Mouse (Mus musculus) kidney, postnatal 0 days (tissue): ENCODE measurements at regions not wholly inside any gene's neighbourhood (a gene's known extent, or its start where the extent isn't known, plus 50 kb on each side); places are given as distances from the start of the nearest gene placed in this dataset.

ENCODE experiments used
- ATAC-seq: fragments of 200-750 bp; cut with Nextera tagmentation; replicated peaks from 2 replicates; pipeline ENCODE4 v1.8.0; 2017; ENCODE audit warnings: low read depth, moderate number of reproducible peaks, moderate TSS enrichment, moderate library complexity; ENCODE audit not compliant: low FRiP score
- DNase-seq: peaks from one replicate; pipeline ENCODE4 v3.0.0-alpha.2; 2016; ENCODE audit warnings: low spot score
- H3K27ac ChIP-seq: fragments of 300-500 bp; sonication (generic); 2 replicates; pipeline ENCODE4 v1.5.1; 2014; ENCODE audit warnings: mild to moderate bottlenecking
- H3K27me3 ChIP-seq: fragments of 300-500 bp; sonication (generic); 2 replicates; pipeline ENCODE4 v1.6.1; 2014; ENCODE audit warnings: low read length, mixed read lengths; ENCODE audit not compliant: insufficient read depth
- H3K36me3 ChIP-seq: fragments of 300-500 bp; sonication (generic); 2 replicates; pipeline ENCODE4 v1.6.1; 2014; ENCODE audit warnings: low read length, mixed read lengths; ENCODE audit not compliant: insufficient read depth
- H3K4me1 ChIP-seq: fragments of 300-500 bp; sonication (generic); replicated peaks from 2 replicates; pipeline ENCODE4 v1.6.1; 2014; ENCODE audit warnings: antibody characterized with exemption, low read length, mixed read lengths; ENCODE audit not compliant: insufficient read depth
- H3K4me2 ChIP-seq: fragments of 300-500 bp; sonication (generic); 2 replicates; pipeline ENCODE4 v1.6.1; 2014; ENCODE audit warnings: mild to moderate bottlenecking, low read length, moderate library complexity, mixed read lengths
- H3K4me3 ChIP-seq: fragments of 300-500 bp; sonication (generic); replicated peaks from 2 replicates; pipeline ENCODE4 v1.5.1; 2014; ENCODE audit warnings: low read depth, low read length
- H3K9ac ChIP-seq: fragments of 300-500 bp; sonication (generic); 2 replicates; pipeline ENCODE4 v1.6.1; 2014; ENCODE audit warnings: low read depth, low read length
- H3K9me3 ChIP-seq: fragments of 300-500 bp; sonication (generic); replicated peaks from 2 replicates; pipeline ENCODE4 v1.6.1; 2016; ENCODE audit warnings: low read length, inconsistent platforms, mixed read lengths
- CTCF ChIP-seq: IDR thresholded peaks from 2 replicates; pipeline ENCODE4 v1.5.1; 2016; ENCODE audit warnings: antibody characterized with exemption, low read depth, mild to moderate bottlenecking, moderate library complexity
- WGBS: fragments of 180-500 bp; shearing (Covaris S2); extraction: QIAGEN DNeasy Blood & Tissue Kit; methylation state at CpG from one replicate; pipeline ENCODE4 v1.1.7; 2014; 5-methylcytosine and 5-hydroxymethylcytosine counted together

GRCm38 (mm10) chr16:24341736-24342135 lies 51.6 kb upstream of the Lpp start:
- no peak for TF ChIP-seq CTCF
- Histone ChIP-seq H3K9me3 (no peaks in the 10 kb centered on the region), H3K9ac (no peak overlapping the region), H3K27ac (no peak overlapping the region), H3K36me3 (no peaks in the 10 kb centered on the region), H3K27me3 (no peaks in the 10 kb centered on the region), H3K4me3 (no peak overlapping the region), H3K4me2 (no peak overlapping the region), H3K4me1 (no peaks in the 10 kb centered on the region)
- DNase-seq = no peak
- 83% methylated on average over 7 of the region's 7 CpGs for WGBS
- ATAC-seq = no peak

- Histone ChIP-seq H3K4me2 (no peak overlapping the region), H3K27ac (no peak overlapping the region), H3K4me1 (no peaks in the 10 kb centered on the region), H3K9ac (no peak overlapping the region), H3K27me3 (no peaks in the 10 kb centered on the region), H3K4me3 (no peak overlapping the region), H3K9me3 (no peaks in the 10 kb centered on the region), H3K36me3 (no peaks in the 10 kb centered on the region)
- no peak for DNase-seq
- TF ChIP-seq CTCF = no peak
- WGBS = 59% methylated on average over 7 of the region's 7 CpGs
- no peak for ATAC-seq
These were observed 52.7 kb upstream of the Lpp start for GRCm38 (mm10) chr16:24340646-24341045.

- no peak overlapping the region for H3K4me2 ChIP-seq
- DNase-seq (peak; percentile 69), ATAC-seq (no peak)
- H3K4me3 ChIP-seq = no peak overlapping the region
- no peaks in the 10 kb centered on the region for H3K36me3 ChIP-seq
- H3K9me3 ChIP-seq = no peaks in the 10 kb centered on the region
- H3K4me1 ChIP-seq = no peaks in the 10 kb centered on the region
- no peak for TF ChIP-seq CTCF
- 39% methylated on average over 10 of the region's 10 CpGs for WGBS
- H3K9ac ChIP-seq = no peak overlapping the region
- H3K27me3 ChIP-seq = no peaks in the 10 kb centered on the region
- H3K27ac ChIP-seq = no peak overlapping the region
These were observed 53.7 kb upstream of the Lpp start for GRCm38 (mm10) chr16:24339320-24340265.

- Histone ChIP-seq H3K4me3 (no peak overlapping the region), H3K27ac (no peak overlapping the region), H3K36me3 (no peaks in the 10 kb centered on the region), H3K27me3 (no peaks in the 10 kb centered on the region), H3K9me3 (no peaks in the 10 kb centered on the region), H3K4me2 (no peak overlapping the region), H3K4me1 (no peaks in the 10 kb centered on the region), H3K9ac (no peak overlapping the region)
- 89% methylated on average over 7 of the region's 7 CpGs for WGBS
- DNase-seq = no peak
- TF ChIP-seq CTCF = no peak
- ATAC-seq = no peak
These were observed 54.9 kb upstream of the Lpp start for GRCm38 (mm10) chr16:24338404-24338803.

GRCm38 (mm10) chr16:24334389-24334788 lies 58.9 kb upstream of the Lpp start:
- ATAC-seq (no peak), DNase-seq (no peak)
- Histone ChIP-seq H3K9me3 (no peaks in the 10 kb centered on the region), H3K4me1 (no peaks in the 10 kb centered on the region), H3K4me3 (no peak overlapping the region), H3K36me3 (no peaks in the 10 kb centered on the region), H3K27ac (no peak overlapping the region), H3K9ac (no peak overlapping the region), H3K4me2 (no peak overlapping the region), H3K27me3 (no peaks in the 10 kb centered on the region)
- no peak for TF ChIP-seq CTCF
- 72% methylated on average over 2 of the region's 2 CpGs for WGBS

GRCm38 (mm10) chr16:24331446-24332020 lies 61.8 kb upstream of the Lpp start:
- DNase-seq = no peak
- no peak for TF ChIP-seq CTCF
- ATAC-seq = no peak

More at GRCm38 (mm10) chr16:24331446-24332020, 61.8 kb upstream of the Lpp start:
- H3K4me1 ChIP-seq = no peaks in the 10 kb centered on the region
- no peak overlapping the region for H3K9ac ChIP-seq
- WGBS = 86% methylated on average over 13 of the region's 13 CpGs
- H3K27me3 ChIP-seq = no peaks in the 10 kb centered on the region
- no peak overlapping the region for H3K27ac ChIP-seq
- H3K36me3 ChIP-seq = no peaks in the 10 kb centered on the region
- no peak overlapping the region for H3K4me2 ChIP-seq
- no peak overlapping the region for H3K4me3 ChIP-seq
- no peaks in the 10 kb centered on the region for H3K9me3 ChIP-seq
